Mouse (Mus musculus): ENCODE results near the gene Ak4. TPM values are rescaled to one million over a fixed set of nuclear protein-coding genes. Genes with fewer than 3 reads are reported as not detected.

The Ak4 gene
- total RNA-seq, 1 experiment, result 48.1 TPM

GRCm38 (mm10) chr4:101504470-101505007 lies 85.5 kb downstream of the Ak4 start:
- Histone ChIP-seq H3K9me3 (ENCODE audit: control insufficient read depth, insufficient read depth, low read depth, low read length) (no peaks in the 10 kb centered on the region), H3K9ac (ENCODE audit: insufficient read depth, low read depth, low read length, poor library complexity, severe bottlenecking) (no peak overlapping the region), H3K4me3 (ENCODE audit: insufficient read depth in 1 of 2, low read depth in 1 of 2, low read length in 2 of 2, poor library complexity in 1 of 2, severe bottlenecking in 1 of 2) (no peak overlapping the region), H3K4me1 (ENCODE audit: control insufficient read depth in 2 of 2, insufficient read depth in 2 of 2, low read length in 2 of 2, poor library complexity in 1 of 2) (peaks cover 2 to 4% of the 10 kb centered on the region in 2 experiments; a peak in 3 of 4 replicates), H3K27ac (ENCODE audit: insufficient read depth, low read depth, low read length, poor library complexity, severe bottlenecking) (no peak overlapping the region), H3K36me3 (ENCODE audit: control insufficient read depth, insufficient read depth, low read length, poor library complexity, severe bottlenecking) (no peaks in the 10 kb centered on the region)
- TF ChIP-seq ZNF384 (IDR thresholded peaks at IDR 0.05; ENCODE audit: low read depth, low read length) (no peak), MAFK (IDR thresholded peaks at IDR 0.05; ENCODE audit: insufficient read depth, low read depth, low read length) (no peak), HCFC1 (IDR thresholded peaks at IDR 0.05; ENCODE audit: borderline replicate concordance, insufficient read depth, low read length) (no peak), ZC3H11A (IDR thresholded peaks at IDR 0.05; ENCODE audit: borderline replicate concordance, low read depth, low read length) (no peak)
- no peak for DNase-seq (ENCODE audit: low read depth, low spot score)
- in situ Hi-C loops (cut with MboI; ENCODE audit: low sequenced_read_pairs in 2 of 2, unreplicated experiment in 2 of 2), result no loop called here

GRCm38 (mm10) chr4:101505966-101506365 lies 86.9 kb downstream of the Ak4 start:
- no peak for DNase-seq (ENCODE audit: low read depth, low spot score)
- no peak overlapping the region for H3K27ac ChIP-seq (ENCODE audit: insufficient read depth, low read depth, low read length, poor library complexity, severe bottlenecking)
- TF ChIP-seq HCFC1 (IDR thresholded peaks at IDR 0.05; ENCODE audit: borderline replicate concordance, insufficient read depth, low read length), result no peak
- no peak for TF ChIP-seq CHD2 (IDR thresholded peaks at IDR 0.05; ENCODE audit: low read depth, low read length)
- TF ChIP-seq ZC3H11A (IDR thresholded peaks at IDR 0.05; ENCODE audit: borderline replicate concordance, low read depth, low read length), result no peak
- no peak for TF ChIP-seq ZNF384 (IDR thresholded peaks at IDR 0.05; ENCODE audit: low read depth, low read length)
- peaks cover 4 to 5% of the 10 kb centered on the region in 2 experiments; a peak in 3 of 4 replicates for H3K4me1 ChIP-seq (ENCODE audit: control insufficient read depth in 2 of 2, insufficient read depth in 2 of 2, low read length in 2 of 2, poor library complexity in 1 of 2)
- no peaks in the 10 kb centered on the region for H3K36me3 ChIP-seq (ENCODE audit: control insufficient read depth, insufficient read depth, low read length, poor library complexity, severe bottlenecking)
- no peak overlapping the region for H3K9ac ChIP-seq (ENCODE audit: insufficient read depth, low read depth, low read length, poor library complexity, severe bottlenecking)
- in situ Hi-C loops (cut with MboI; ENCODE audit: low sequenced_read_pairs in 2 of 2, unreplicated experiment in 2 of 2), result no loop called here
- no peak overlapping the region for H3K4me3 ChIP-seq (ENCODE audit: insufficient read depth in 1 of 2, low read depth in 1 of 2, low read length in 2 of 2, poor library complexity in 1 of 2, severe bottlenecking in 1 of 2)
- no peaks in the 10 kb centered on the region for H3K9me3 ChIP-seq (ENCODE audit: control insufficient read depth, insufficient read depth, low read depth, low read length)

GRCm38 (mm10) chr4:101506372-101506771 lies 87.3 kb downstream of the Ak4 start:
- Histone ChIP-seq H3K36me3 (ENCODE audit: control insufficient read depth, insufficient read depth, low read length, poor library complexity, severe bottlenecking) (no peaks in the 10 kb centered on the region), H3K9ac (ENCODE audit: insufficient read depth, low read depth, low read length, poor library complexity, severe bottlenecking) (no peak overlapping the region), H3K27ac (ENCODE audit: insufficient read depth, low read depth, low read length, poor library complexity, severe bottlenecking) (no peak overlapping the region), H3K9me3 (ENCODE audit: control insufficient read depth, insufficient read depth, low read depth, low read length) (no peaks in the 10 kb centered on the region), H3K4me1 (ENCODE audit: control insufficient read depth in 2 of 2, insufficient read depth in 2 of 2, low read length in 2 of 2, poor library complexity in 1 of 2) (peaks cover 4 to 5% of the 10 kb centered on the region in 2 experiments; a peak in 3 of 4 replicates), H3K4me3 (ENCODE audit: insufficient read depth in 1 of 2, low read depth in 1 of 2, low read length in 2 of 2, poor library complexity in 1 of 2, severe bottlenecking in 1 of 2) (no peak overlapping the region)
- TF ChIP-seq ZNF384 (IDR thresholded peaks at IDR 0.05; ENCODE audit: low read depth, low read length), result no peak
- no peak for TF ChIP-seq ZC3H11A (IDR thresholded peaks at IDR 0.05; ENCODE audit: borderline replicate concordance, low read depth, low read length)
- no peak for TF ChIP-seq CHD2 (IDR thresholded peaks at IDR 0.05; ENCODE audit: low read depth, low read length)
- in situ Hi-C loops (cut with MboI; ENCODE audit: low sequenced_read_pairs in 2 of 2, unreplicated experiment in 2 of 2), result no loop called here
- no peak for DNase-seq (ENCODE audit: low read depth, low spot score)

DNA sequence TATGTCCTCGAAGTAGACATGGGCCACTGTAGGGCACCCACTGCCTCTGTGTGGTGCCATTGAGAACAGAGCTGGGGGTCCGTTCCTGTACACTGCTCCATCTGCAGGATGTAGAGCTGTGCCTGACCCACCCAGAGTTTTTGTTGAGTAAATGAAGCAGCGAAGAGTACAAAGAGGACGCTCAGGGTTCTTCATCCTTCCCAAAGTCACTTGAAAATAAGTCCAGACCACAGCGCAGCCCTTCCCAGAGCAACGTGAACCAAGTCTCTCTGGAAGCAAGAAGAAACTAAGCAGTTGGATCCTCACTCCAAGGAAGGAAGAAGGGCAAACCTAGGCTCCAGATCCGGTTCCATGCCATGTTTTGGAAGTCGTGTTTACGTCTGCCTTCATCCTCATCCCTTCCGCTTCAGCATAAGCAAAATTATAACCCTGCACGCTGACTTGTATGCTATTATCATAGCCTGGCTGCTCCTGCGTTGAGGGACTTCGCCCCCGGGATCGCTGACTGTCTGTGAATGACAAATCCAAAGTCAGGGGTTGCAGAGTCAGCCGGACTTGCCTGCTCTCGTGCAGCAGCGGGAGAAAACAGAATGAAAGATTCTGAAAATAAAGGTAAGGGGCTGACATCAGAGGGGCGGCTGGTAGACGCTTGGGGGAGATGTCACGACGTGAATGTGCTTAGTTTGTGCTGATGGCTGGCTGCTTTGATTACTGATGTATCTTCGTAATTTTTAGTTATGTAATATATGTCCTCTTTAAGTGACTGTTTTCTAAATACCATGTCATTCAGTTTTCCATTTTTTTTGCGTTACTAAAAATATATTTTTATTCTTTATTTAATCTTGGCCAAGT lies 88.7 kb downstream of the Ak4 start:
- no peak for TF ChIP-seq ZNF384 (IDR thresholded peaks at IDR 0.05; ENCODE audit: low read depth, low read length)
- TF ChIP-seq ZC3H11A (IDR thresholded peaks at IDR 0.05; ENCODE audit: borderline replicate concordance, low read depth, low read length), result no peak
- no peak for TF ChIP-seq HCFC1 (IDR thresholded peaks at IDR 0.05; ENCODE audit: borderline replicate concordance, insufficient read depth, low read length)
- TF ChIP-seq CHD2 (IDR thresholded peaks at IDR 0.05; ENCODE audit: low read depth, low read length), result no peak
- no peak for TF ChIP-seq MAFK (IDR thresholded peaks at IDR 0.05; ENCODE audit: insufficient read depth, low read depth, low read length)
- DNase-seq (ENCODE audit: low read depth, low spot score), result no peak
- peak overlapping the region; percentile 19; the same call in 1 of the 2 replicates for H3K9ac ChIP-seq (ENCODE audit: insufficient read depth, low read depth, low read length, poor library complexity, severe bottlenecking)
- H3K4me1 ChIP-seq (ENCODE audit: control insufficient read depth in 2 of 2, insufficient read depth in 2 of 2, low read length in 2 of 2, poor library complexity in 1 of 2), result peaks cover 4 to 5% of the 10 kb centered on the region in 2 experiments; a peak in 3 of 4 replicates
- 0 out of 2 replicates have a peak overlapping the region, but pooled peaks have one; percentile 8 for H3K27ac ChIP-seq (ENCODE audit: insufficient read depth, low read depth, low read length, poor library complexity, severe bottlenecking)
- peak overlapping the region; percentile 55 to 56 for H3K4me3 ChIP-seq (ENCODE audit: insufficient read depth in 1 of 2, low read depth in 1 of 2, low read length in 2 of 2, poor library complexity in 1 of 2, severe bottlenecking in 1 of 2)
- no peaks in the 10 kb centered on the region for H3K9me3 ChIP-seq (ENCODE audit: control insufficient read depth, insufficient read depth, low read depth, low read length)
- no peaks in the 10 kb centered on the region for H3K36me3 ChIP-seq (ENCODE audit: control insufficient read depth, insufficient read depth, low read length, poor library complexity, severe bottlenecking)
- in situ Hi-C loops (cut with MboI; ENCODE audit: low sequenced_read_pairs in 2 of 2, unreplicated experiment in 2 of 2), result no loop called here

Measured in ES-E14 (cell line).